Mouse (Mus musculus) v-Abl transformed pro-B cells (cell line): Measurements from ENCODE around the gene Psmd13.

Experiments
- in situ Hi-C, 2 experiments: fragments of 400-800 bp; cut with MboI; formaldehyde crosslinking; loops; one replicate each; pipeline ENCODE4 v1.15.1; 2025; ENCODE audit not compliant: unreplicated experiment in 2 of 2

Gene Psmd13

DNA sequence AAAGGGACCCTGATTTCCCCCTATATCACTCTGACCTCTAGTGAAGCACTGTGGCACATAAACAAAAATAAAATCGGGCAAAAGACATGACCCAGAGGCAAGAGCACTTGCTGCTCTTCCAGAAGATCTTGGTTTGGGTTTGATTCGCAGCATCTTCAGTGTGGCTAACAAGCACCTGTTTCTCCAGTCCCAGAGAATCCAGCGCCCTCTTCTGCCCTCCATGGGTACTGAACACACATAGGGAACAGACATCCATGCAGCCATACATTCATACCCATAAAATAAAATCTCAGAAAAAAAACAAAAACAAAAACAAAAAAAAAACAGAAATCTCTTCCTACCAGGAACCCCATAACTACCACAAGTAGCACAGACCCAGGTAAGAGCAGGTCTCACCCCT lies 56.7 kb downstream of the Psmd13 start:
- in situ Hi-C loops = no loop called here

DNA sequence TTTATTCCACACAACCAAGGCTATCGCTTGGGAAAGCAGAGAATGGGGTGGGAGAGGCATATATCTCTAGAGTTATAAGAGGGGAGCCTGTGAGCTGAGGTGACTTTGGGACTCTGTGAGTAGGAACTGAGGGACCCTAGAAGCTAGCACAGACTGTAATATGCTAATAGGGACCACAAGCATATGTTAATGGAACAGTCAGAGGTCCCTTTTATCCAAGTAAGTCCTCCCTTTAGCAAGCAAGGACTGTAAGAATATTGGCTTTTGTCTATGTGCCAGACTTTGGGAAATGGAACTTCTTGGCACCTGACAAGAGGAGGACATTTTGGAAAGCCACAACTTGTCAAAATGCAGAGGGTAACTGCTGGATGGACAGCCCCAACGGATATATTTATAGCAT lies 57.1 kb downstream of the Psmd13 start:
- in situ Hi-C loops = no loop called here

DNA sequence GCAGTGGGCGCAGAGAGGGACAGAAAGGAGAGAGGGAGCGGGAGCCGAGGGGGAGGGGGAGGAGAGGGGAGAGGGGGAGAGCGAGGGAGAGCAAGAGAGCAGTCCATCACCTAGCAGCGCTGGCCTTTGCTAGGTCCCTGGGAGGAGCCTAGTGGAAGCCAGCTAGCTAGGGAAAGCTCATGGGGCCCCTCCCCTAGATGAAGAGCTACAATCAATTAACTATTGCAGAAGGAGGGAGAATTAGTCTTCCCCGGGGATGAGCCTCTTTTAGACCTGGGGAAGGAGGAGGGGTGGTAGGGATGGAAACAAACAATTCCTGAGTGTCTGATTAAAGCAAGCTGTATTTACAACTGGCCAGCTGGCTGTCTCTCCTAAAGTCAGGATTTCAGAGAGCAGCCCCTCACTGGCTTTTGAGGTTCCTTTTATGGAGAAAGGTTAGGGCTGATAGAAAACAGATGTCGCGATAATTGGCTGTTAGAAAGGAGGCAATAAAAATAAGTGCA lies 58.0 kb downstream of the Psmd13 start:
- in situ Hi-C loops = no loop called here

DNA sequence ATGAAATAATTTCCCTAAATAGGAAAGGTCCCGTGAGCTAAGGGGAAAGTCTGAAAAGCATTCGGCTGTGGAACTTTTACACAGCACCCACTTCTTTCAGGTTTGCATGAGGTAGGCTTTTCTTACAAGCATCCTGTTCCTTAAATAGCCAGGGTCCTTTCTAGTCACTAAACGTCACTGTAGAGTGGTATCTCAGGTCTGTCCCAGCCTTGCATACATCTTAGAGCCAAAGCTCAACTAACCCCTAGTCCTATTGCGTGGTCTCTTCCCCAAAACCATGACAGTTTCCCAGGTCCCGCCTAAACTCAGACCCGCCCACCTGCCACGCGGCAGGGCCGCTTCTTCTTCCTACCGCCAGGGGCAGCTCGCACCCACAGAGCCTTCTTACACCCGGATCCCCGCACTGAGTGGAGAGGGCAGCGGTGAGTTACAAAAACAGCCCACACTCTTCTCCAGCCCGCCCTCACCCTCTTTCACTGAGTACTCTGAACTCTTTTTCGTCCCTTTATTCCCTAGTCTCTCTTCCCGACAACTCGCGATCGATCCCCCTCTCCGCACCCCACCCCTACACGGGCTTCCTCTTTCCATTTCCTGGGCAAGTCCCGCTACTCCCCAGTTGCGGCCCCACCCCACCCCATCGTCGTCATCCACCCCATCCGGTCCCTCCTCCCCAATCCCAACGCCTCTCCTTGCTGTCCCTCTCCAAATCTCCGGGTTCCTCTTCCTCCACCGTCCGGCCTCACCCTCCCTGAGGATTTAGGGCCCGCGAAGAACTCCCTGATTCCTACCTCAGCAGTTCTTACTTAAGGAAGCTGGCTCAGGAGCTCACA lies 59.7 kb downstream of the Psmd13 start, which contains the start of gene Pgghg:
Pgghg (plus strand) TSS at position 170 of the 830 bp plus-strand sequence.
- in situ Hi-C loops = no loop called here

DNA sequence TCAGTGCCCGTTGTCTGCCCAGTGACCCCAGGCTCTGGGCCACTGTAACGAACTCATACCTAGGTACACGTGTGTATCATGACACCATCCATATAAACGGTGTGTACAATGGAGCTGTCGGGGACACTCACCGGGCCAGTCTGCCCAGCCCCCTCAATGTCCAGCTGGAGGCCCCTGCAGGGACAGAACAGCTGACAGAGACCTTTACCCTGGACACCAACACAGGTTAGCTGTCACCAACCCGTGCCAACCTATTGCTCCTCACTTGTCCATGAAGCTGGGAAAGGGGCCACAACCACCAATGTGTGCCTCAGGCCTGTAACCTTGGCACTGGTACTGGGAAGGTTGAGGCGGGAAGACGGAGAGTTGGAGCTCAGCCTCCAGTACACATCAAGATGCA lies 60.6 kb downstream of the Psmd13 start:
- in situ Hi-C loops = no loop called here

DNA sequence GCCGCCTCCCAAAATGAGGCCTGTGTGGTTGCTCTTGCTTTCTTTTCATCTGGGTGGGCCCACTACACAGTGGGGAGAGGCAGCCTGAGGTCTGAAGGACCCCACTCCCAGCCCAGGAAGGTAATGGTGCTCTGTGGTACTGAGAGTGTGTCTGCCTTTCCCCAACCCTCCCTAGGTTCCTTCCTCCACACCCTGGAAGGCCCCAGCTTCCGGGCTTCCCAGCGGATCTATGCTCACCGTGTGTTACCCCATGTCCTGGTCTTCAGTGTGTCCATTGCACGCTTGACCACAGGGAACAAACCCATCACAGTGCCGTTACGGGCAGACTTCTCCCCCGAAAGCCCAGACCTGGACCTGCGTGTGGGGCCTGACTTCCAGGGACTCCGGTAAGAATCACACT lies 61.0 kb downstream of the Psmd13 start:
- in situ Hi-C loops = no loop called here

DNA sequence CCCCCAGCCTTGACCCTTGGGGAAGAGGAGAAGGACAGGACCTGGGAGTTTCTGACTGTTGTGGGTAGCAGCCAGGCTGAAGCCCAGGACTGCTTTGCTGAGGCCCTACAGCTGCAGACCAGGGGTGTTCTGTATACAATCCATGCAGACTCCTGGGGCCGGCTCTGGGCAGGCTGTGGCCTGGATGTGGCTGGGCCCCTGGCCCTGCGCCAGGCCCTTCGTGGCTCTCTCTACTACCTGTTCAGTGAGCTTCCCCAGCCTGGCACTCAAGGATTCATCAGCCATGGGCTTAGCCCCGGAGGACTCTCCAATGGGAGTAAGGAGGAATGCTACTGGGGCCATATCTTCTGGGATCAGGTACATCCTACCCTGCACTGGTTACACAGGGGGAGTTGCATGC lies 61.6 kb downstream of the Psmd13 start:
- in situ Hi-C loops = no loop called here

DNA sequence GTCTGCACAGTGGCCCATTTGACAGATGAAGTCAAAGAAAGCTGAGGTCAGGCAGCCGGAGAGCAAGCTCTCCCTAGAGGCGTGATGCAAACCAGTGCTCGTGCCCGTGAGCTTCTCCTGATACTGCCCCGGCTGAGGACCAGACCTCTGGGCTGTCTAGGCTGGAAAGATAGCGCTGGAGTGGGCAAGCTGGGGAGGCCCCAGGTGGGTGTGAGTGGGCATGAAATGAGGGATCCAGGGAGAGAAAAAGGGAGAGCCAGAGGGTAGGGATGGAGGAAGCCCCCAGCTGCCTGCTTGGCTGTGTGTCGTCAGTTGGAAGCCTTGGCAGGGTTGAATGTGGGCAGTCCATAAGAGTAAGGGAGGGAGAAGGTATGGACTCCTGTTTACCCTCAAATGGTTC lies 62.5 kb downstream of the Psmd13 start:
- in situ Hi-C loops = no loop called here

DNA sequence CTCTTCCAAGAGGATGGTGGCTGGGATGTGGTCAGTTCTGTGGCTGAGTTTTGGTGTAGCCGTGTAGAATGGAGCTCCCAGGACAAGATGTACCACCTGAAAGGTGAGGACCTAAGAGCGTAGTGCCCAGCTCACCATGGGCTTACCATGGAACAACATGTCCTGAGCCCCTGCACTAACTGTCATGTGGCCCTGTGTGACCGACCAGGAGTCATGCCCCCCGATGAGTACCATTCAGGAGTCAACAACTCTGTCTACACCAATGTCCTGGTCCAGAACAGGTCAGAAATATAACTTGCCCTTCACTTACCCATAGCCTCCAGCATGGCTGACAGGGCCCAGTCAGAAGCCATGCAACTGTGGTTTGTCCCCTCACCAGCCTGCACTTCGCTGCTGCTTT lies 63.5 kb downstream of the Psmd13 start:
- in situ Hi-C loops = loop anchor here in 1 of 2 experiments (5.0 kb wide), 1 partner anchor 33 kb away; no protein-coding TSS in a partner anchor

DNA sequence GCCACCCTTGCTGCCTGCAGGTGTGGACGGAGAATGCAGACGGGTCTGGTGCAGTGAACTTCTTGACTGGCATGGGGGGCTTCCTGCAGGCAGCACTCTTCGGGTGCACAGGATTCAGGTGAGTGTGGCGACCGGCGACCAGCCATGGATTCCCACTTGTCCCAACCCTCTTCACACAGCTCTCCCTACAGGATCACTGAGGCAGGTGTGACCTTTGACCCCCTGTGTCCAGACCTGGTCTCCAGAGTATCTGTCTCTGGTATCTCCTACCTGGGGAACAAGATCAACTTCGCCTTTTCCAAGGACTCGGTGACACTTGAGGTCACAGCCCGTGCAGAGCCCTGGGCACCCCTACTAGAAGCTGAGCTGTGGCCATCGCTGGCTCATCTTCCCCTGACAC lies 64.5 kb downstream of the Psmd13 start:
- in situ Hi-C loops = loop anchor here in 1 of 2 experiments (5.0 kb wide), 1 partner anchor 34 kb away; no protein-coding TSS in a partner anchor

DNA sequence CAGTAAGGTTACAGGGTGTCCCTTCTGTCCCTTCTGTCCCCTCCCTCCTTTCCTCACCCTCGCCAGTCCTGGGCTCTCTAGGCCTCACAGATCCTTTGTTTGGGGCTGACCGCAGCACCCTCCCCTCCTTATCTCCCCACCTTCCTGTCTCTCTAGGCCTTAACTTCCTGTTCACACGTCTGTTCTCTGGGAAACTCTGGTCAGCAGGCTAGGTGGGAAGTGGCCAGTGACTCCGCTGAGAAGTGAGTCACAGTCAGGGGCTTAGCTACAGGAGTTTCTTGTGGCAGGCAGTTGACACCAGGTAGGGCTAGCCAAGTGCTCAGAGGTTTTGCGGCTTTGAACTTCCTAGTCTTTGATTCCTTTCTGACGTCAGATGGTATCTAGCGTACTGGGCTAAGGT lies 65.2 kb downstream of the Psmd13 start:
- in situ Hi-C loops = loop anchor here in 1 of 2 experiments (5.0 kb wide), 1 partner anchor 35 kb away; no protein-coding TSS in a partner anchor

DNA sequence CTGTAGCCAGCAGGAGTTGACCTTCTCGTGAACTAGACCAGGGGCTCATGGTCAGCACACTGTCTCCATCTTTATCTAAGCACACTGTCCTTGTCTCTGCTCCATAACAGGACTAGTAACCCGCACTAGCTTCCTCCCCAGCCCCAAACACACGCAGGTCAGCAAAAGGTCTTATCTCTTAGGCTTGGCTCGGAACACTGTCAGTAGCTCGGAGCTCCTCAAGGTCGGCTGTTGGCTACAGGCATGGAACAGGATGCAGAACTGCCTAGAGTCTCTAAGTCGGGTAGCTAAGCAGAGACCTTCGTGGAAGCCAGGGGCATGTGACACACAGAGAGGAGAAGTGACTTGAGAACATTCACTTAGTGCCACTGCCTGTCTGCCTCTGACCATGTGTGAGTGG lies 66.4 kb downstream of the Psmd13 start:
- in situ Hi-C loops = loop anchor here in 1 of 2 experiments (5.0 kb wide), 1 partner anchor 36 kb away; no protein-coding TSS in a partner anchor
